Comparison of ENCODE assay signal across 8 mouse cellular contexts in the genomic region with DNA sequence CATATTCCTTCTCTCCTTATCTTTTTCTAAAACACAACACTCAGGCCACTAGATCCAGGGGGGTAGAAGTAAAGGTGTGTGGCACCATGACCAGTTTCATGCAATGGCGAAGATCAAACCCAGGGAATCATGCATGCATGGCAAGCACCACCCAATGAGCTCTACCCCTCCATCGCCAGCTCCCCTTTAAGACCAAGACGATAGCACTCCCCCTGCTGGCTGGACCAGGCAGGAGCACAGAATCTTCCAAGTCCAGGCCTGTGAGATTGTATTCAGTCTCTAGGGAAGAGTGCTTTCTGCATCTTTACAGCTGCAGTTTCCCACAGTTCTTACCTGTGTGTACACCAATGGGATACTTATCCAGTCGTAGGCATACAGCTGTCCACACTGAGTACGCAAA. TPM values are rescaled to one million over a fixed set of nuclear protein-coding genes. Genes with fewer than 3 reads are reported as not detected.
DNase-seq lines count a peak whose midpoint lies in the region; ATAC-seq and TF ChIP-seq lines count a peak whose summit lies in the region.

No protein-coding gene starts in this region.

- no peak overlapping the region for H3K4me3 ChIP-seq in forebrain, embryonic 11.5 days (ENCODE audit: low read depth, low read length)
- no peak overlapping the region for H3K4me3 ChIP-seq in forebrain, embryonic 12.5 days (replicated peaks)
- no peak overlapping the region for H3K4me3 ChIP-seq in kidney, adult 2 months (ENCODE audit: insufficient read depth, low read depth, low read length)
- H3K4me3 ChIP-seq in limb, embryonic 11.5 days (ENCODE audit: low read depth, low read length) = no peak overlapping the region
- H3K4me3 ChIP-seq in midbrain, postnatal 0 days (ENCODE audit: low read depth, low read length) = no peak overlapping the region

- no peaks in the 10 kb centered on the region for H3K36me3 ChIP-seq in forebrain, embryonic 11.5 days (ENCODE audit: control insufficient read depth, insufficient read depth, low read length)
- H3K36me3 ChIP-seq in forebrain, embryonic 12.5 days (replicated peaks) = peaks cover under 1% of the 10 kb centered on the region; the same call in 1 of the 2 replicates
- no peaks in the 10 kb centered on the region for H3K36me3 ChIP-seq in kidney, adult 2 months (ENCODE audit: control insufficient read depth, insufficient read depth, low read length)
- no peaks in the 10 kb centered on the region for H3K36me3 ChIP-seq in limb, embryonic 11.5 days (ENCODE audit: control insufficient read depth, insufficient read depth, low read length)
- peaks cover under 1% of the 10 kb centered on the region; the same call in 1 of the 2 replicates for H3K36me3 ChIP-seq in midbrain, postnatal 0 days (ENCODE audit: insufficient read depth, low read length)

- peak; percentile 44; the same call in 1 of the 2 replicates for ATAC-seq in forebrain, embryonic 11.5 days (replicated peaks; ENCODE audit: low FRiP score)
- no peak for ATAC-seq in forebrain, embryonic 12.5 days (ENCODE audit: low FRiP score)
- ATAC-seq in limb, embryonic 11.5 days (ENCODE audit: insufficient number of reproducible peaks, low FRiP score, low TSS enrichment, low read depth) = no peak
- ATAC-seq in midbrain, postnatal 0 days (ENCODE audit: low FRiP score) = no peak

- H3K9ac ChIP-seq in forebrain, embryonic 11.5 days (ENCODE audit: low read length) = no peak overlapping the region
- H3K9ac ChIP-seq in forebrain, embryonic 12.5 days = no peak overlapping the region
- H3K9ac ChIP-seq in limb, embryonic 11.5 days (ENCODE audit: low read length) = no peak overlapping the region
- no peak overlapping the region for H3K9ac ChIP-seq in midbrain, postnatal 0 days (replicated peaks; ENCODE audit: low read length, poor library complexity, severe bottlenecking)

- H3K27me3 ChIP-seq in forebrain, embryonic 11.5 days (ENCODE audit: control insufficient read depth, insufficient read depth, low read length) = no peaks in the 10 kb centered on the region
- peaks cover 9% of the 10 kb centered on the region; the same call in 1 of the 2 replicates for H3K27me3 ChIP-seq in forebrain, embryonic 12.5 days
- H3K27me3 ChIP-seq in kidney, adult 2 months (replicated peaks; ENCODE audit: control insufficient read depth, insufficient read depth, low read length) = no peaks in the 10 kb centered on the region
- no peaks in the 10 kb centered on the region for H3K27me3 ChIP-seq in limb, embryonic 11.5 days (ENCODE audit: control insufficient read depth, insufficient read depth, low read length)
- H3K27me3 ChIP-seq in midbrain, postnatal 0 days (ENCODE audit: insufficient read depth, low read length) = no peaks in the 10 kb centered on the region

- H3K27ac ChIP-seq in forebrain, embryonic 11.5 days (ENCODE audit: low read depth, low read length) = no peak overlapping the region
- no peak overlapping the region for H3K27ac ChIP-seq in forebrain, embryonic 12.5 days
- no peak overlapping the region for H3K27ac ChIP-seq in kidney, adult 2 months (ENCODE audit: insufficient read depth, low read depth, low read length)
- H3K27ac ChIP-seq in limb, embryonic 11.5 days (replicated peaks; ENCODE audit: low read depth, low read length) = no peak overlapping the region; the same call in 1 of the 2 replicates
- no peak overlapping the region for H3K27ac ChIP-seq in midbrain, postnatal 0 days (ENCODE audit: low read depth, low read length)

- TF ChIP-seq POLR2A in kidney, adult 2 months (IDR thresholded peaks at IDR 0.05; ENCODE audit: low read depth, low read length) = no peak

- H3K4me2 ChIP-seq in forebrain, embryonic 11.5 days (ENCODE audit: low read depth, low read length, severe bottlenecking) = no peak overlapping the region
- no peak overlapping the region for H3K4me2 ChIP-seq in forebrain, embryonic 12.5 days
- H3K4me2 ChIP-seq in limb, embryonic 11.5 days (ENCODE audit: low read depth, severe bottlenecking) = no peak overlapping the region
- no peak overlapping the region for H3K4me2 ChIP-seq in midbrain, postnatal 0 days (ENCODE audit: low read depth, low read length, poor library complexity, severe bottlenecking)

- peak; percentile 88 for DNase-seq in forebrain, embryonic 11.5 days (ENCODE audit: low spot score)
- DNase-seq in cerebellum, adult 9-10 months = peak; percentile 68
- peak; percentile 61 to 71 for DNase-seq in gastrocnemius, adult 8-10 months (ENCODE audit: low spot score in 2 of 2)
- DNase-seq in kidney, adult 2 months = peak; percentile 85
- DNase-seq in limb, embryonic 11.5 days (ENCODE audit: low spot score) = peak; percentile 89
- peak; percentile 74 for DNase-seq in midbrain, postnatal 0 days (ENCODE audit: low spot score)
- peak; percentile 74 to 82 for DNase-seq in spleen, postnatal 36 days (ENCODE audit: low spot score in 2 of 2)

- H3K9me3 ChIP-seq in forebrain, embryonic 11.5 days (ENCODE audit: control insufficient read depth, low read length) = no peaks in the 10 kb centered on the region
- no peaks in the 10 kb centered on the region for H3K9me3 ChIP-seq in forebrain, embryonic 12.5 days
- no peaks in the 10 kb centered on the region for H3K9me3 ChIP-seq in limb, embryonic 11.5 days (ENCODE audit: control insufficient read depth, low read length)
- no peaks in the 10 kb centered on the region for H3K9me3 ChIP-seq in midbrain, postnatal 0 days (ENCODE audit: low read length)

- peak; percentile 96 for TF ChIP-seq CTCF in kidney, adult 2 months (conservative IDR thresholded peaks at IDR 0.05; ENCODE audit: insufficient read depth, insufficient read length, low read depth, low read length)
- peak; percentile 86 for TF ChIP-seq CTCF in midbrain, postnatal 0 days (IDR thresholded peaks at IDR 0.05)

- WGBS in forebrain, embryonic 11.5 days = 22% methylated on average over 5 of the region's 5 CpGs
- 22% methylated on average over 5 of the region's 5 CpGs for WGBS in forebrain, embryonic 12.5 days
- whole genome bisulfite sequencing in kidney, adult 2 months = 28% methylated on average over 5 of the region's 5 CpGs
- 30% methylated on average over 5 of the region's 5 CpGs for WGBS in limb, embryonic 11.5 days
- 20% methylated on average over 5 of the region's 5 CpGs for WGBS in midbrain, postnatal 0 days

- H3K4me1 ChIP-seq in forebrain, embryonic 11.5 days (replicated peaks; ENCODE audit: control insufficient read depth, insufficient read depth, low read length) = no peaks in the 10 kb centered on the region
- peaks cover 8% of the 10 kb centered on the region; the same call in 1 of the 2 replicates for H3K4me1 ChIP-seq in forebrain, embryonic 12.5 days
- peaks cover 13% of the 10 kb centered on the region for H3K4me1 ChIP-seq in kidney, adult 2 months (ENCODE audit: control insufficient read depth, insufficient read depth, low read length)
- peaks cover 14% of the 10 kb centered on the region for H3K4me1 ChIP-seq in limb, embryonic 11.5 days (ENCODE audit: control insufficient read depth, insufficient read depth, low read length)
- H3K4me1 ChIP-seq in midbrain, postnatal 0 days (ENCODE audit: insufficient read depth, low read length) = no peaks in the 10 kb centered on the region

RNA-seq across cellular contexts. Expression of a gene that starts 10.1 kb away (rescaled TPM):
- polyA plus RNA-seq in forebrain, embryonic 11.5 days (2014; fragmentation: Nextera tagmentation; extraction: Ambion mirVana) = 0.92 and 1.5 TPM in 2 replicates
- 1.1 and 1.4 TPM in 2 replicates for polyA plus RNA-seq in forebrain, embryonic 12.5 days (2016; fragmentation: Nextera tagmentation; extraction: Ambion mirVana)
- total RNA-seq in gastrocnemius, adult 8-10 months (2022) = under 1 TPM in 3 of 4 experiments, not detected in 1; 0.39 to 0.46 (median 0.45) TPM
- polyA plus RNA-seq in kidney, adult 2 months (2012; rRNA removed) = 0.33 and 0.38 TPM in 2 replicates
- 1.9 and 2.4 TPM in 2 replicates for polyA plus RNA-seq in limb, embryonic 11.5 days (2014; fragmentation: Nextera tagmentation; extraction: Ambion mirVana)
- 2.5 and 4.1 TPM in 2 replicates for total RNA-seq in midbrain, postnatal 0 days (2014; rRNA removed)
- polyA plus RNA-seq in midbrain, postnatal 0 days (2015; fragmentation: Nextera tagmentation; extraction: Ambion mirVana) = 2.9 and 3.5 TPM in 2 replicates

RNA-seq across cellular contexts. Expression of a gene that starts 10.2 kb away (rescaled TPM):
- polyA plus RNA-seq in forebrain, embryonic 11.5 days (2014; fragmentation: Nextera tagmentation; extraction: Ambion mirVana) = 34.5 and 35.1 TPM in 2 replicates
- 19.0 and 22.7 TPM in 2 replicates for polyA plus RNA-seq in forebrain, embryonic 12.5 days (2016; fragmentation: Nextera tagmentation; extraction: Ambion mirVana)
- total RNA-seq in gastrocnemius, adult 8-10 months (2022) = 1 to 10 TPM; 2.5 to 3.9 (median 3.3) TPM
- polyA plus RNA-seq in kidney, adult 2 months (2012; rRNA removed) = 66.0 and 90.9 TPM in 2 replicates
- polyA plus RNA-seq in limb, embryonic 11.5 days (2014; fragmentation: Nextera tagmentation; extraction: Ambion mirVana) = 39.8 and 44.5 TPM in 2 replicates
- total RNA-seq in midbrain, postnatal 0 days (2014; rRNA removed) = 20.6 and 23.3 TPM in 2 replicates
- polyA plus RNA-seq in midbrain, postnatal 0 days (2015; fragmentation: Nextera tagmentation; extraction: Ambion mirVana) = 21.7 and 23.5 TPM in 2 replicates

RNA-seq across cellular contexts. Expression of a gene that starts 10.9 kb away (rescaled TPM):
- polyA plus RNA-seq in forebrain, embryonic 11.5 days (2014; fragmentation: Nextera tagmentation; extraction: Ambion mirVana) = 1,254 and 1,333 TPM in 2 replicates
- 1,239 and 1,358 TPM in 2 replicates for polyA plus RNA-seq in forebrain, embryonic 12.5 days (2016; fragmentation: Nextera tagmentation; extraction: Ambion mirVana)
- 1,000 to 10,000 TPM; 1,901 to 2,305 (median 2,120) TPM for total RNA-seq in gastrocnemius, adult 8-10 months (2022)
- 8,110 and 8,726 TPM in 2 replicates for polyA plus RNA-seq in kidney, adult 2 months (2012; rRNA removed)
- 1,189 and 1,219 TPM in 2 replicates for polyA plus RNA-seq in limb, embryonic 11.5 days (2014; fragmentation: Nextera tagmentation; extraction: Ambion mirVana)
- 337 and 436 TPM in 2 replicates for total RNA-seq in midbrain, postnatal 0 days (2014; rRNA removed)
- polyA plus RNA-seq in midbrain, postnatal 0 days (2015; fragmentation: Nextera tagmentation; extraction: Ambion mirVana) = 2,585 and 2,689 TPM in 2 replicates

RNA-seq across cellular contexts. Expression of a gene that starts 50.1 kb away (rescaled TPM):
- polyA plus RNA-seq in forebrain, embryonic 11.5 days (2014; fragmentation: Nextera tagmentation; extraction: Ambion mirVana) = 5.9 and 6.1 TPM in 2 replicates
- polyA plus RNA-seq in forebrain, embryonic 12.5 days (2016; fragmentation: Nextera tagmentation; extraction: Ambion mirVana) = 5.6 and 7.4 TPM in 2 replicates
- 1 to 10 TPM; 1.5 to 4.9 (median 3.5) TPM for total RNA-seq in gastrocnemius, adult 8-10 months (2022)
- polyA plus RNA-seq in kidney, adult 2 months (2012; rRNA removed) = 382 and 459 TPM in 2 replicates
- polyA plus RNA-seq in limb, embryonic 11.5 days (2014; fragmentation: Nextera tagmentation; extraction: Ambion mirVana) = 2.3 and 3.3 TPM in 2 replicates
- total RNA-seq in midbrain, postnatal 0 days (2014; rRNA removed) = 74.6 and 92.8 TPM in 2 replicates
- polyA plus RNA-seq in midbrain, postnatal 0 days (2015; fragmentation: Nextera tagmentation; extraction: Ambion mirVana) = 38.8 and 39.2 TPM in 2 replicates
